Mouse (Mus musculus): ENCODE measurements around the gene Dcpp2. TPM values are rescaled to one million over a fixed set of nuclear protein-coding genes. Genes with fewer than 3 reads are reported as not detected.
"Not testable (repeated sequence)": the region's sequence is repeated elsewhere in the genome, so short reads cannot be mapped to it uniquely, and the experiment has no call there.

Gene Dcpp2
- polyA plus RNA-seq, 1 experiment from 2014 or later = not detected

GRCm38 (mm10) chr17:23877166-23877565 is 3.5 kb upstream of the Dcpp2 start:
- Histone ChIP-seq H3K27ac (ENCODE audit: low read length) (no peak overlapping the region), H3K4me2 (ENCODE audit: low read depth, low read length) (no peak overlapping the region), H3K27me3 (ENCODE audit: control insufficient read depth, insufficient read depth, low read depth, low read length) (no peaks in the 10 kb centered on the region), H3K9me3 (ENCODE audit: control insufficient read depth, low read length) (no peaks in the 10 kb centered on the region), H3K36me3 (ENCODE audit: control insufficient read depth, insufficient read depth, low read length) (no peaks in the 10 kb centered on the region), H3K4me1 (replicated peaks; ENCODE audit: control insufficient read depth, insufficient read depth, low read length) (no peaks in the 10 kb centered on the region; the same call in 1 of the 2 replicates), H3K9ac (ENCODE audit: low read length) (no peak overlapping the region), H3K4me3 (ENCODE audit: low read length) (no peak overlapping the region)
- WGBS = 64% methylated on average over 2 of the region's 2 CpGs
- ATAC-seq (ENCODE audit: low read depth) = no peak

GRCm38 (mm10) chr17:23917158-23917557 is 36.5 kb downstream of the Dcpp2 start, which contains the start of gene Dcpp3:
Gene Dcpp3, plus strand, starts transcription at chr17:23917458.
- not testable (repeated sequence) for H3K27me3 ChIP-seq (ENCODE audit: control insufficient read depth, insufficient read depth, low read depth, low read length); H3K36me3 ChIP-seq (ENCODE audit: control insufficient read depth, insufficient read depth, low read length); ATAC-seq (ENCODE audit: low read depth); H3K4me3 ChIP-seq (ENCODE audit: low read length); H3K4me1 ChIP-seq (replicated peaks; ENCODE audit: control insufficient read depth, insufficient read depth, low read length); H3K4me2 ChIP-seq (ENCODE audit: low read depth, low read length); H3K27ac ChIP-seq (ENCODE audit: low read length); H3K9ac ChIP-seq (ENCODE audit: low read length); H3K9me3 ChIP-seq (ENCODE audit: control insufficient read depth, low read length)
- 40% methylated on average over 4 of the region's 4 CpGs for WGBS

GRCm38 (mm10) chr17:23924531-23925007 is 43.9 kb downstream of the Dcpp2 start:
- ATAC-seq (ENCODE audit: low read depth) = peak; percentile 99
- Histone ChIP-seq H3K4me2 (ENCODE audit: low read depth, low read length) (peak overlapping the region; percentile 97), H3K27ac (ENCODE audit: low read length) (peak overlapping the region; percentile 98), H3K36me3 (ENCODE audit: control insufficient read depth, insufficient read depth, low read length) (no peaks in the 10 kb centered on the region), H3K9ac (ENCODE audit: low read length) (peak overlapping the region; percentile 83), H3K27me3 (ENCODE audit: control insufficient read depth, insufficient read depth, low read depth, low read length) (no peaks in the 10 kb centered on the region), H3K4me1 (replicated peaks; ENCODE audit: control insufficient read depth, insufficient read depth, low read length) (peaks cover 8% of the 10 kb centered on the region), H3K4me3 (ENCODE audit: low read length) (peak overlapping the region; percentile 66), H3K9me3 (ENCODE audit: control insufficient read depth, low read length) (no peaks in the 10 kb centered on the region)
- under 1% methylated on average over 29 of the region's 29 CpGs for WGBS

GRCm38 (mm10) chr17:23925090-23925493 is 44.4 kb downstream of the Dcpp2 start:
- Histone ChIP-seq H3K36me3 (ENCODE audit: control insufficient read depth, insufficient read depth, low read length) (no peaks in the 10 kb centered on the region), H3K9me3 (ENCODE audit: control insufficient read depth, low read length) (no peaks in the 10 kb centered on the region), H3K9ac (ENCODE audit: low read length) (peak overlapping the region; percentile 83), H3K4me2 (ENCODE audit: low read depth, low read length) (peak overlapping the region; percentile 97), H3K27ac (ENCODE audit: low read length) (peak overlapping the region; percentile 98), H3K4me1 (replicated peaks; ENCODE audit: control insufficient read depth, insufficient read depth, low read length) (peaks cover 8% of the 10 kb centered on the region), H3K4me3 (ENCODE audit: low read length) (peak overlapping the region; percentile 66), H3K27me3 (ENCODE audit: control insufficient read depth, insufficient read depth, low read depth, low read length) (no peaks in the 10 kb centered on the region)
- WGBS = under 1% methylated on average over 14 of the region's 14 CpGs
- ATAC-seq (ENCODE audit: low read depth) = peak; percentile 86

- WGBS = 50% methylated on average over 5 of the region's 5 CpGs
- Histone ChIP-seq H3K9ac (ENCODE audit: low read length) (no peak overlapping the region), H3K4me3 (ENCODE audit: low read length) (no peak overlapping the region), H3K27me3 (ENCODE audit: control insufficient read depth, insufficient read depth, low read depth, low read length) (no peaks in the 10 kb centered on the region), H3K4me2 (ENCODE audit: low read depth, low read length) (no peak overlapping the region), H3K36me3 (ENCODE audit: control insufficient read depth, insufficient read depth, low read length) (no peaks in the 10 kb centered on the region), H3K9me3 (ENCODE audit: control insufficient read depth, low read length) (no peaks in the 10 kb centered on the region), H3K27ac (ENCODE audit: low read length) (no peak overlapping the region), H3K4me1 (replicated peaks; ENCODE audit: control insufficient read depth, insufficient read depth, low read length) (no peaks in the 10 kb centered on the region)
- ATAC-seq (ENCODE audit: low read depth) = peak; percentile 31
Measured at GRCm38 (mm10) chr17:23931157-23931556, 50.5 kb downstream of the Dcpp2 start.

- Histone ChIP-seq H3K27me3 (ENCODE audit: control insufficient read depth, insufficient read depth, low read depth, low read length) (no peaks in the 10 kb centered on the region), H3K36me3 (ENCODE audit: control insufficient read depth, insufficient read depth, low read length) (no peaks in the 10 kb centered on the region), H3K4me1 (replicated peaks; ENCODE audit: control insufficient read depth, insufficient read depth, low read length) (no peaks in the 10 kb centered on the region), H3K9ac (ENCODE audit: low read length) (no peak within 1 kb of the TSS), H3K9me3 (ENCODE audit: control insufficient read depth, low read length) (no peaks in the 10 kb centered on the region), H3K4me3 (ENCODE audit: low read length) (no peak within 1 kb of the TSS), H3K4me2 (ENCODE audit: low read depth, low read length) (no peak within 1 kb of the TSS), H3K27ac (ENCODE audit: low read length) (no peak within 1 kb of the TSS)
- ATAC-seq (ENCODE audit: low read depth) = no peak
Measured at GRCm38 (mm10) chr17:23941372-23941771, 60.7 kb downstream of the Dcpp2 start, which contains the start of gene Sbp. Gene Sbp, plus strand, starts transcription at chr17:23941672.

- not testable (repeated sequence) for H3K27ac ChIP-seq (ENCODE audit: low read length); H3K4me1 ChIP-seq (replicated peaks; ENCODE audit: control insufficient read depth, insufficient read depth, low read length); H3K36me3 ChIP-seq (ENCODE audit: control insufficient read depth, insufficient read depth, low read length); H3K27me3 ChIP-seq (ENCODE audit: control insufficient read depth, insufficient read depth, low read depth, low read length); H3K9ac ChIP-seq (ENCODE audit: low read length); H3K9me3 ChIP-seq (ENCODE audit: control insufficient read depth, low read length); H3K4me2 ChIP-seq (ENCODE audit: low read depth, low read length); H3K4me3 ChIP-seq (ENCODE audit: low read length); ATAC-seq (ENCODE audit: low read depth)
- WGBS = 72% methylated on average over 4 of the region's 4 CpGs
Measured at GRCm38 (mm10) chr17:23947486-23947885, 66.8 kb downstream of the Dcpp2 start.

- Histone ChIP-seq H3K9me3 (ENCODE audit: control insufficient read depth, low read length) (no peaks in the 10 kb centered on the region), H3K4me3 (ENCODE audit: low read length) (no peak overlapping the region), H3K36me3 (ENCODE audit: control insufficient read depth, insufficient read depth, low read length) (no peaks in the 10 kb centered on the region), H3K4me1 (replicated peaks; ENCODE audit: control insufficient read depth, insufficient read depth, low read length) (no peaks in the 10 kb centered on the region), H3K9ac (ENCODE audit: low read length) (no peak overlapping the region), H3K4me2 (ENCODE audit: low read depth, low read length) (no peak overlapping the region), H3K27ac (ENCODE audit: low read length) (no peak overlapping the region), H3K27me3 (ENCODE audit: control insufficient read depth, insufficient read depth, low read depth, low read length) (no peaks in the 10 kb centered on the region)
- WGBS = 70% methylated on average over 2 of the region's 2 CpGs
- ATAC-seq (ENCODE audit: low read depth) = no peak
Measured at GRCm38 (mm10) chr17:23949068-23949467, 68.4 kb downstream of the Dcpp2 start.
